Mouse (Mus musculus) bone marrow, adult 2 months (tissue): ENCODE measurements around the gene Olfr374.
"Not testable (repeated sequence)": the region's sequence is repeated elsewhere in the genome, so short reads cannot be mapped to it uniquely, and the experiment has no call there.

Experiments
- CTCF ChIP-seq: fragments of 200-500 bp; IDR thresholded peaks from 2 replicates; pipeline ENCODE4 v1.5.1; 2011; ENCODE audit warnings: low read length, control low read depth; ENCODE audit not compliant: control insufficient read depth, insufficient read depth
- POLR2A ChIP-seq: fragments of 200-500 bp; IDR thresholded peaks from 2 replicates; pipeline ENCODE4 v1.6.1; 2011; ENCODE audit warnings: low read depth, mild to moderate bottlenecking, control low read depth, low read length, borderline replicate concordance; ENCODE audit not compliant: control insufficient read depth

- TF ChIP-seq POLR2A = not testable (repeated sequence)
- TF ChIP-seq CTCF = peak; percentile 12; the same call in 1 of the 2 replicates
Measured at GRCm38 (mm10) chr8:72087611-72088010, 19.2 kb upstream of the Olfr374 start.
